Mouse (Mus musculus) kidney, embryonic 14.5 days (tissue): Measurements from ENCODE around the gene Cpeb1. TPM values are rescaled to one million over a fixed set of nuclear protein-coding genes. Genes with fewer than 3 reads are reported as not detected.

Experiments used
- ATAC-seq: fragments of 200-750 bp; cut with Nextera tagmentation; 2 replicates; pipeline ENCODE4 v1.8.0; 2017; ENCODE audit warnings: moderate number of reproducible peaks, mild to moderate bottlenecking, moderate TSS enrichment, moderate library complexity; ENCODE audit not compliant: low FRiP score, low TSS enrichment
- H3K27ac ChIP-seq: fragments of 300-500 bp; sonication (generic); 2 replicates; pipeline ENCODE4 v1.5.1; 2014; ENCODE audit warnings: low read depth, mild to moderate bottlenecking, low read length, moderate library complexity, mixed read lengths
- H3K27me3 ChIP-seq: fragments of 300-500 bp; sonication (generic); 2 replicates; pipeline ENCODE4 v1.6.1; 2014; ENCODE audit warnings: mild to moderate bottlenecking, low read length; ENCODE audit not compliant: control insufficient read depth, insufficient read depth
- H3K36me3 ChIP-seq: fragments of 300-500 bp; sonication (generic); 2 replicates; pipeline ENCODE4 v1.6.1; 2014; ENCODE audit warnings: low read length, mixed read lengths; ENCODE audit not compliant: control insufficient read depth, insufficient read depth
- H3K4me1 ChIP-seq: fragments of 300-500 bp; sonication (generic); 2 replicates; pipeline ENCODE4 v1.6.1; 2014; ENCODE audit warnings: low read length, mixed read lengths; ENCODE audit not compliant: control insufficient read depth, insufficient read depth
- H3K4me2 ChIP-seq: fragments of 300-500 bp; sonication (generic); replicated peaks from 2 replicates; pipeline ENCODE4 v1.6.1; 2014; ENCODE audit warnings: low read depth, mild to moderate bottlenecking, low read length
- H3K4me3 ChIP-seq: fragments of 300-500 bp; sonication (generic); 2 replicates; pipeline ENCODE4 v1.5.1; 2014; ENCODE audit warnings: mild to moderate bottlenecking, low read length
- H3K9ac ChIP-seq: fragments of 300-500 bp; sonication (generic); 2 replicates; pipeline ENCODE4 v1.6.1; 2014; ENCODE audit warnings: low read depth, mild to moderate bottlenecking, low read length, moderate library complexity
- H3K9me3 ChIP-seq: fragments of 300-500 bp; sonication (generic); 2 replicates; pipeline ENCODE4 v1.6.1; 2016; ENCODE audit warnings: low read length; ENCODE audit not compliant: control insufficient read depth
- WGBS: fragments of 180-500 bp; shearing (Covaris S2); extraction: QIAGEN DNeasy Blood & Tissue Kit; methylation state at CpG from one replicate; pipeline ENCODE4 v1.1.7; 2014; 5-methylcytosine and 5-hydroxymethylcytosine counted together
- polyA plus RNA-seq: library from polyadenylated mRNA; unstranded; fragments of >200 nt; fragmentation: Nextera tagmentation; extraction: Ambion mirVana; gene quantifications from 2 replicates; pipeline ENCODE4 v1.2.1, GENCODE M21; 2014

Cpeb1 gene
- polyA plus RNA-seq: 0.64 and 1.6 TPM in 2 replicates

- WGBS: 1% methylated on average over 28 of the region's 28 CpGs
- no peaks in the 10 kb centered on the region for H3K9me3 ChIP-seq
- H3K27ac ChIP-seq: no peak within 1 kb of the TSS
- peaks cover 11% of the 10 kb centered on the region for H3K4me1 ChIP-seq
- H3K27me3 ChIP-seq: peaks cover 66% of the 10 kb centered on the region
- H3K36me3 ChIP-seq: no peaks in the 10 kb centered on the region
- peak within 1 kb of the TSS; percentile 47 for H3K4me3 ChIP-seq
- no peak within 1 kb of the TSS for H3K9ac ChIP-seq
- ATAC-seq: no peak; the same call in 1 of the 2 replicates
- H3K4me2 ChIP-seq: peak within 1 kb of the TSS; percentile 91
These were observed at the start of gene Cpeb1 for GRCm38 (mm10) chr7:81455155-81455651. Gene Cpeb1 (minus strand): TSS chr7:81455465.

GRCm38 (mm10) chr7:81501050-81501449 is 45.8 kb upstream of the Cpeb1 start:
- H3K4me2 ChIP-seq: no peak overlapping the region
- H3K9ac ChIP-seq: no peak overlapping the region
- no peak for ATAC-seq
- WGBS: 65% methylated on average over 2 of the region's 2 CpGs
- H3K4me1 ChIP-seq: 0 out of 2 replicates have a peak, but pooled peaks cover 3% of the 10 kb centered on the region
- no peaks in the 10 kb centered on the region for H3K27me3 ChIP-seq
- H3K36me3 ChIP-seq: no peaks in the 10 kb centered on the region
- no peaks in the 10 kb centered on the region for H3K9me3 ChIP-seq
- no peak overlapping the region for H3K4me3 ChIP-seq
- no peak overlapping the region for H3K27ac ChIP-seq

GRCm38 (mm10) chr7:81498181-81498580 is 42.9 kb upstream of the Cpeb1 start, which contains the start of gene BC048679:
Gene BC048679 (minus strand): TSS chr7:81498281.
- H3K36me3 ChIP-seq: no peaks in the 10 kb centered on the region
- H3K9me3 ChIP-seq: no peaks in the 10 kb centered on the region
- no peak within 1 kb of the TSS for H3K4me3 ChIP-seq
- ATAC-seq: no peak
- H3K4me1 ChIP-seq: 0 out of 2 replicates have a peak, but pooled peaks cover 3% of the 10 kb centered on the region
- H3K9ac ChIP-seq: no peak within 1 kb of the TSS
- H3K27ac ChIP-seq: no peak within 1 kb of the TSS
- no peaks in the 10 kb centered on the region for H3K27me3 ChIP-seq
- H3K4me2 ChIP-seq: no peak within 1 kb of the TSS
- WGBS: 55% methylated on average over 7 of the region's 7 CpGs

- no peak for ATAC-seq
- H3K36me3 ChIP-seq: no peaks in the 10 kb centered on the region
- H3K4me1 ChIP-seq: 0 out of 2 replicates have a peak, but pooled peaks cover 3% of the 10 kb centered on the region
- no peak overlapping the region for H3K27ac ChIP-seq
- H3K4me3 ChIP-seq: no peak overlapping the region
- WGBS: 28% methylated on average over 6 of the region's 6 CpGs
- H3K9ac ChIP-seq: no peak overlapping the region
- no peak overlapping the region for H3K4me2 ChIP-seq
- no peaks in the 10 kb centered on the region for H3K27me3 ChIP-seq
- no peaks in the 10 kb centered on the region for H3K9me3 ChIP-seq
These were observed 41.9 kb upstream of the Cpeb1 start for GRCm38 (mm10) chr7:81497171-81497570.

- WGBS: under 1% methylated on average over 56 of the region's 57 CpGs
- H3K27ac ChIP-seq: no peak within 1 kb of the TSS
- H3K4me3 ChIP-seq: peak within 1 kb of the TSS; percentile 44
- H3K9ac ChIP-seq: no peak within 1 kb of the TSS
- no peaks in the 10 kb centered on the region for H3K9me3 ChIP-seq
- peak within 1 kb of the TSS; percentile 74 for H3K4me2 ChIP-seq
- ATAC-seq: peak; percentile 83
- H3K4me1 ChIP-seq: 0 out of 2 replicates have a peak, but pooled peaks cover 3% of the 10 kb centered on the region
- H3K27me3 ChIP-seq: no peaks in the 10 kb centered on the region
- H3K36me3 ChIP-seq: no peaks in the 10 kb centered on the region
These were observed 38.2 kb upstream of the Cpeb1 start, which contains the start of gene Ap3b2 for GRCm38 (mm10) chr7:81493331-81494021. Gene Ap3b2 (minus strand): TSS chr7:81493925.

GRCm38 (mm10) chr7:81492628-81493027 is 37.4 kb upstream of the Cpeb1 start:
- Histone ChIP-seq H3K4me3 (peak overlapping the region; percentile 44; the same call in 1 of the 2 replicates), H3K9me3 (no peaks in the 10 kb centered on the region), H3K4me2 (peak overlapping the region; percentile 74; the same call in 1 of the 2 replicates), H3K9ac (no peak overlapping the region), H3K36me3 (no peaks in the 10 kb centered on the region), H3K27ac (no peak overlapping the region), H3K27me3 (no peaks in the 10 kb centered on the region), H3K4me1 (0 out of 2 replicates have a peak, but pooled peaks cover 3% of the 10 kb centered on the region)
- no peak for ATAC-seq
- WGBS: 43% methylated on average over 9 of the region's 9 CpGs

- Histone ChIP-seq H3K4me2 (no peak overlapping the region), H3K27me3 (no peaks in the 10 kb centered on the region), H3K9ac (no peak overlapping the region), H3K9me3 (no peaks in the 10 kb centered on the region), H3K27ac (no peak overlapping the region), H3K36me3 (no peaks in the 10 kb centered on the region), H3K4me3 (no peak overlapping the region), H3K4me1 (no peaks in the 10 kb centered on the region)
- 9% methylated on average over 9 of the region's 9 CpGs for WGBS
- ATAC-seq: no peak
These were observed 34.4 kb upstream of the Cpeb1 start for GRCm38 (mm10) chr7:81489649-81490048.

- Histone ChIP-seq H3K9me3 (no peaks in the 10 kb centered on the region), H3K27ac (no peak overlapping the region), H3K9ac (no peak overlapping the region), H3K27me3 (peaks cover 12% of the 10 kb centered on the region), H3K4me2 (no peak overlapping the region), H3K36me3 (no peaks in the 10 kb centered on the region), H3K4me3 (no peak overlapping the region), H3K4me1 (no peaks in the 10 kb centered on the region)
- no peak for ATAC-seq
- WGBS: 16% methylated on average over 8 of the region's 8 CpGs
These were observed 25.5 kb upstream of the Cpeb1 start for GRCm38 (mm10) chr7:81480800-81481199.

- H3K4me3 ChIP-seq: no peak overlapping the region
- H3K27ac ChIP-seq: no peak overlapping the region
- 57% methylated on average over 3 of the region's 3 CpGs for WGBS
- H3K27me3 ChIP-seq: peaks cover 12% of the 10 kb centered on the region
- H3K4me2 ChIP-seq: no peak overlapping the region
- H3K9ac ChIP-seq: no peak overlapping the region
- no peaks in the 10 kb centered on the region for H3K36me3 ChIP-seq
- ATAC-seq: no peak
- H3K4me1 ChIP-seq: no peaks in the 10 kb centered on the region
- no peaks in the 10 kb centered on the region for H3K9me3 ChIP-seq
These were observed 24.3 kb upstream of the Cpeb1 start for GRCm38 (mm10) chr7:81479531-81480090.
